Mouse (Mus musculus) intestine, embryonic 14.5 days (tissue): ENCODE results near the gene Chst5. TPM values are rescaled to one million over a fixed set of nuclear protein-coding genes. Genes with fewer than 3 reads are reported as not detected.
"Not testable (repeated sequence)": the region's sequence is repeated elsewhere in the genome, so short reads cannot be mapped to it uniquely, and the experiment has no call there.

Experiments used
- ATAC-seq: fragments of 200-750 bp; cut with Nextera tagmentation; replicated peaks from 2 replicates; pipeline ENCODE4 v1.8.0; 2017; ENCODE audit warnings: low read depth, moderate number of reproducible peaks, moderate TSS enrichment, moderate library complexity; ENCODE audit not compliant: low FRiP score, low TSS enrichment
- DNase-seq: peaks from one replicate; pipeline ENCODE4 v3.0.0-alpha.2; 2018; ENCODE audit warnings: low spot score
- H3K27ac ChIP-seq: fragments of 300-500 bp; sonication (generic); 2 replicates; pipeline ENCODE4 v1.5.1; 2014; ENCODE audit warnings: low read depth, mild to moderate bottlenecking, control low read depth
- H3K27me3 ChIP-seq: fragments of 300-500 bp; sonication (generic); replicated peaks from 2 replicates; pipeline ENCODE4 v1.6.1; 2014; ENCODE audit warnings: low read length, control low read depth; ENCODE audit not compliant: control insufficient read depth, insufficient read depth
- H3K36me3 ChIP-seq: fragments of 300-500 bp; sonication (generic); 2 replicates; pipeline ENCODE4 v1.6.1; 2014; ENCODE audit warnings: low read length, control low read depth; ENCODE audit not compliant: control insufficient read depth, insufficient read depth
- H3K4me1 ChIP-seq: fragments of 300-500 bp; sonication (generic); replicated peaks from 2 replicates; pipeline ENCODE4 v1.6.1; 2014; ENCODE audit warnings: low read length, control low read depth, mixed read lengths; ENCODE audit not compliant: control insufficient read depth, insufficient read depth
- H3K4me2 ChIP-seq: fragments of 300-500 bp; sonication (generic); 2 replicates; pipeline ENCODE4 v1.6.1; 2014; ENCODE audit warnings: low read length
- H3K4me3 ChIP-seq: fragments of 300-500 bp; sonication (generic); 2 replicates; pipeline ENCODE4 v1.5.1; 2014; ENCODE audit warnings: low read depth, low read length, control low read depth, mixed read lengths
- H3K9ac ChIP-seq: fragments of 300-500 bp; sonication (generic); 2 replicates; pipeline ENCODE4 v1.6.1; 2014; ENCODE audit warnings: mild to moderate bottlenecking, low read length
- H3K9me3 ChIP-seq: fragments of 300-500 bp; sonication (generic); 2 replicates; pipeline ENCODE4 v1.6.1; 2016; ENCODE audit warnings: low read length, control low read depth; ENCODE audit not compliant: control insufficient read depth
- WGBS: fragments of 180-500 bp; shearing (Covaris S2); extraction: QIAGEN DNeasy Blood & Tissue Kit; methylation state at CpG from one replicate; pipeline ENCODE4 v1.1.7; 2014; 5-methylcytosine and 5-hydroxymethylcytosine counted together
- polyA plus RNA-seq: library from polyadenylated mRNA; unstranded; fragments of >200 nt; fragmentation: Nextera tagmentation; extraction: Ambion mirVana; gene quantifications from 2 replicates; pipeline ENCODE4 v1.2.1, GENCODE M21; 2014

Gene Chst5
- polyA plus RNA-seq, 1 experiment from 2014 or later = 2.1 TPM

GRCm38 (mm10) chr8:111853861-111854501 is 56.3 kb downstream of the Chst5 start, which contains the start of gene Cfdp1:
Cfdp1 (minus strand) TSS chr8:111854291.
- DNase-seq (peak; percentile 95), ATAC-seq (peak; percentile 100)
- Histone ChIP-seq H3K27me3 (no peaks in the 10 kb centered on the region), H3K27ac (peak within 1 kb of the TSS; percentile 59; the same call in 1 of the 2 replicates), H3K4me2 (peak within 1 kb of the TSS; percentile 59), H3K9me3 (no peaks in the 10 kb centered on the region), H3K4me3 (peak within 1 kb of the TSS; percentile 96), H3K9ac (peak within 1 kb of the TSS; percentile 87), H3K36me3 (no peaks in the 10 kb centered on the region; the same call in 1 of the 2 replicates), H3K4me1 (0 out of 2 replicates have a peak, but pooled peaks cover 6% of the 10 kb centered on the region)
- under 1% methylated on average over 53 of the region's 53 CpGs for WGBS

GRCm38 (mm10) chr8:111853219-111853618 is 57.0 kb downstream of the Chst5 start:
- Histone ChIP-seq H3K9ac (peak overlapping the region; percentile 87), H3K4me3 (peak overlapping the region; percentile 96), H3K4me2 (peak overlapping the region; percentile 59)
- WGBS = 59% methylated on average over 12 of the region's 12 CpGs
- H3K36me3 ChIP-seq, DNase-seq, H3K27me3 ChIP-seq, H3K27ac ChIP-seq, H3K9me3 ChIP-seq, ATAC-seq, H3K4me1 ChIP-seq: not testable (repeated sequence)

- 94% methylated on average over 6 of the region's 6 CpGs for WGBS
- no peaks in the 10 kb centered on the region for H3K4me1 ChIP-seq
- ATAC-seq (no peak), DNase-seq (no peak)
- H3K27me3 ChIP-seq = no peaks in the 10 kb centered on the region
- no peak overlapping the region for H3K9ac ChIP-seq
- H3K27ac ChIP-seq = no peak overlapping the region
- H3K36me3 ChIP-seq = peaks cover 37% of the 10 kb centered on the region
- H3K4me2 ChIP-seq = no peak overlapping the region
- H3K4me3 ChIP-seq = no peak overlapping the region
- no peaks in the 10 kb centered on the region for H3K9me3 ChIP-seq
Measured at GRCm38 (mm10) chr8:111846746-111847145, 63.5 kb downstream of the Chst5 start.

Other genes starting within 250 kb of the Chst5 start
- 387 TPM in 1 of 2 replicates, not detected in the other for gene Ctrb1, start 219.4 kb downstream of the Chst5 start, polyA plus RNA-seq
- gene Bcar1, start 166.6 kb downstream of the Chst5 start, polyA plus RNA-seq = 50.2 and 54.2 TPM in 2 replicates
- gene Cfdp1, start 56.2 kb downstream of the Chst5 start, polyA plus RNA-seq = 166 and 198 TPM in 2 replicates
- gene Tmem170, start 33.7 kb downstream of the Chst5 start, polyA plus RNA-seq = 9.0 and 9.4 TPM in 2 replicates
- 12.8 and 13.8 TPM in 2 replicates for gene Tmem231, start 23.4 kb upstream of the Chst5 start, polyA plus RNA-seq
- 182 and 191 TPM in 2 replicates for gene Gabarapl2, start 30.3 kb upstream of the Chst5 start, polyA plus RNA-seq
- gene Adat1, start 81.9 kb upstream of the Chst5 start, polyA plus RNA-seq = 7.4 and 11.0 TPM in 2 replicates
- gene Kars, start 100.9 kb upstream of the Chst5 start, polyA plus RNA-seq = 226 and 241 TPM in 2 replicates
- 21.3 and 22.9 TPM in 2 replicates for gene Terf2ip, start 101.0 kb upstream of the Chst5 start, polyA plus RNA-seq
- 0.28 and 0.91 TPM in 2 replicates for gene Gm6793, start 104.6 kb upstream of the Chst5 start, polyA plus RNA-seq